Mouse (Mus musculus) hindbrain, postnatal 0 days (tissue): ENCODE data around the gene 2410131K14Rik. TPM values are rescaled to one million over a fixed set of nuclear protein-coding genes. Genes with fewer than 3 reads are reported as not detected.
A peak's percentile ranks its signal among the peaks of the same experiment; 100 is the strongest.

Experiments used
- ATAC-seq: fragments of 200-750 bp; cut with Nextera tagmentation; 2 replicates; pipeline ENCODE4 v1.8.0; 2017; ENCODE audit warnings: mild to moderate bottlenecking, moderate TSS enrichment, moderate library complexity
- DNase-seq: peaks from one replicate; pipeline ENCODE4 v3.0.0-alpha.2; 2015; ENCODE audit warnings: low spot score
- H3K27ac ChIP-seq: fragments of 300-500 bp; sonication (generic); 2 replicates; pipeline ENCODE4 v1.5.1; 2014; ENCODE audit warnings: mild to moderate bottlenecking
- H3K27me3 ChIP-seq: fragments of 300-500 bp; sonication (generic); 2 replicates; pipeline ENCODE4 v1.6.1; 2014; ENCODE audit warnings: low read length, mixed read lengths; ENCODE audit not compliant: insufficient read depth
- H3K36me3 ChIP-seq: fragments of 300-500 bp; sonication (generic); 2 replicates; pipeline ENCODE4 v1.6.1; 2014; ENCODE audit warnings: low read length, mixed read lengths; ENCODE audit not compliant: insufficient read depth
- H3K4me1 ChIP-seq: fragments of 300-500 bp; sonication (generic); 2 replicates; pipeline ENCODE4 v1.6.1; 2014; ENCODE audit warnings: antibody characterized with exemption, low read length, mixed read lengths; ENCODE audit not compliant: insufficient read depth
- H3K4me2 ChIP-seq: fragments of 300-500 bp; sonication (generic); 2 replicates; pipeline ENCODE4 v1.6.1; 2014; ENCODE audit warnings: low read depth, mild to moderate bottlenecking, low read length, moderate library complexity, mixed read lengths
- H3K4me3 ChIP-seq: fragments of 300-500 bp; sonication (generic); 2 replicates; pipeline ENCODE4 v1.5.1; 2014; ENCODE audit warnings: low read length
- H3K9ac ChIP-seq: fragments of 300-500 bp; sonication (generic); replicated peaks from 2 replicates; pipeline ENCODE4 v1.6.1; 2014; ENCODE audit warnings: mild to moderate bottlenecking, low read length, moderate library complexity, mixed read lengths
- H3K9me3 ChIP-seq: fragments of 300-500 bp; sonication (generic); 2 replicates; pipeline ENCODE4 v1.6.1; 2016; ENCODE audit warnings: low read length, mixed read lengths
- CTCF ChIP-seq: IDR thresholded peaks from 2 replicates; pipeline ENCODE4 v1.5.1; 2016; ENCODE audit warnings: antibody characterized with exemption, control low read depth, low read depth
- WGBS: fragments of 180-500 bp; shearing (Covaris S2); extraction: QIAGEN DNeasy Blood & Tissue Kit; methylation state at CpG from one replicate; pipeline ENCODE4 v1.1.7; 2014; 5-methylcytosine and 5-hydroxymethylcytosine counted together
- polyA plus RNA-seq: library from polyadenylated mRNA; unstranded; fragments of >200 nt; fragmentation: Nextera tagmentation; extraction: Ambion mirVana; gene quantifications from 2 replicates; pipeline ENCODE4 v1.2.1, GENCODE M21; 2015
- total RNA-seq: library from RNA; depleted of rRNA; stranded (reverse); fragments of >200 nt; gene quantifications from 2 replicates; pipeline ENCODE4 v1.2.3, GENCODE M21; 2014

The 2410131K14Rik gene
- total and polyA plus RNA-seq, 2 experiments from 2014 or later = 18.0 to 30.4 TPM

DNA sequence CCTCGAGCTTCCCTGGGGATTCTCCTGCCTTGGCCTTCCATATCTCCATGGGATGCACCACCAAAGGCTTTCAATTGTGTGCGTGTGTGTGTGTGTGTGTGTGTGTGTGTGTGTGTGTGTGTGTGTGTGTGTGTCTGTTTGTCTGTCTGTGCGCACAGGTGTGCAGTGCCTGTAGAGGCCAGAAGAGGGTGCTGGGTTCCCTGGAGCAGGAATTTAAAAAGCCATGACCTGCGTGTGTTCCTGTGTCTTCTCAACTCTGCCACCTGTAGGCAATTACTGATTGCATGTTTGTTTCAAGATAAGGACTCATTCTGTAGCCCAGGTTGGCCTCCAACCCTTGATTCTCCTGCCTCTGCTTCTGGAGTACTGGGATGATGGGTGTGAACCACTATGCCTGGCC lies 46.4 kb downstream of the 2410131K14Rik start:
- no peaks in the 10 kb centered on the region for H3K27me3 ChIP-seq
- H3K4me3 ChIP-seq = no peak overlapping the region
- no peak overlapping the region for H3K9ac ChIP-seq
- peak; percentile 35 for TF ChIP-seq CTCF
- H3K36me3 ChIP-seq = no peaks in the 10 kb centered on the region
- ATAC-seq = no peak
- H3K27ac ChIP-seq = no peak overlapping the region
- no peak overlapping the region for H3K4me2 ChIP-seq
- H3K4me1 ChIP-seq = no peaks in the 10 kb centered on the region
- no peaks in the 10 kb centered on the region for H3K9me3 ChIP-seq
- WGBS = 93% methylated on average over 4 of the region's 4 CpGs
- no peak for DNase-seq

DNA sequence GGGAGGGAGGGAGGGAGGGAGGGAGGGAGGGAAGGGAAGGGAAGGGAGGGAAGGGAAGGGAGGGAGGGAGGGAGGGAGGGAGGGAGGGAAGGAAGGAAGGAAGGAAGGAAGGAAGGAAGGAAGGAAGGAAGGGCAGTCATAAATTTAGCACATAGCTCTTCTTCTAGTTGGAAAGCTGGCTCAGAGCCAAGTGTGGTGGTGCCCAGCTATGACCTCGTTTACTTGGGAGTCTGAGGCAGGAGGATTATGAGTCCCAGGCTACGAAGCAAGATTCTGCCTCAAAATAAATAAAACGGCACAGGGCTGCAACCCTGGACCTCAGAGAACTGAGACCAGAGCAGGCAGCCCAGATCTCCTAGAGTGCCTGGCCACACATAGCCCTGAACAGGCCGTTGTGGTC lies 47.4 kb downstream of the 2410131K14Rik start:
- Histone ChIP-seq H3K4me3 (no peak overlapping the region), H3K27ac (no peak overlapping the region), H3K4me2 (no peak overlapping the region), H3K27me3 (no peaks in the 10 kb centered on the region), H3K9ac (no peak overlapping the region), H3K36me3 (no peaks in the 10 kb centered on the region), H3K4me1 (no peaks in the 10 kb centered on the region), H3K9me3 (no peaks in the 10 kb centered on the region)
- WGBS = 48% methylated on average over 4 of the region's 4 CpGs
- no peak for DNase-seq
- no peak for ATAC-seq
- no peak for TF ChIP-seq CTCF

DNA sequence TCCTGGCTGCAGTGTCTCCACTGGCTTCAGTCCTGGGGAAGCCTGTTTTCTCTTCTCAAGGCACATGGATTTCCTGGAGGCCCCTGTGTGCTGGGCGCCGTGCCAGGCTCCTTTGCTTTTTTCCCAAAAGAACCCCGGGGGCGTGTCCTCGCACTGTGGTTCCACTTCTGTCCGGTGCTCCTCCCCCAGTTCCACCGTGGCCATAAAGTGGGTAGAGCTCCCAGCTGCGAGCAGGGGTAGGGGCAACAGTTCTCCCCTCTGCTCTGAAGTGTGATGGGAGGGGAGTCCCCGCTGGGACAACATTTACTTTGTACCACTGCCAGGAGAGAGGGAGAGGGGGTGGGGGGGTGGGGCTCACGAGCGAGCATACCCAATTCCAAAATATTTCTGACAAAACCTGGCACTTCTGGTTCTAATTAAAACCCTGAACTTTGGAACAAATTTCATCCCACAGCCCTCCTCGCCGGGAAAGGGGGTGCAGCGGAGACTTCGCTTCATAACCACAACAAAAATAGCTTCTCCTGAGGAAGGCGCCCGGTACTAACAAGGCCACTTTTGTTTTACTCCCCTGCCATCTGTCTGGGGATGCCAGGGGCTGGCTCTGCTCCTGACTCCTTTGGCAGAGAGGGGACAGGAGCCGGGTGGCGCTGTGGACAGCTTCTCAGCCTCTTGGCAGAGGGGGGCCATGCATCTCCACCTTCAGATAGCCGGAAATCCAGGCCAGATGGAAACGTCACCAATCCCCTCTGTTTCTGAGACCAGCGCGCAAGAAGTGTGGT lies 49.2 kb downstream of the 2410131K14Rik start:
- 14% methylated on average over 23 of the region's 23 CpGs for WGBS
- no peaks in the 10 kb centered on the region for H3K36me3 ChIP-seq
- ATAC-seq = peak; percentile 92
- H3K4me2 ChIP-seq = peak overlapping the region; percentile 24
- no peaks in the 10 kb centered on the region for H3K4me1 ChIP-seq
- H3K4me3 ChIP-seq = no peak overlapping the region
- DNase-seq = peak; percentile 91
- peak overlapping the region; percentile 62 for H3K27ac ChIP-seq
- no peak overlapping the region for H3K9ac ChIP-seq
- H3K27me3 ChIP-seq = no peaks in the 10 kb centered on the region
- no peaks in the 10 kb centered on the region for H3K9me3 ChIP-seq
- TF ChIP-seq CTCF = peak; percentile 48

DNA sequence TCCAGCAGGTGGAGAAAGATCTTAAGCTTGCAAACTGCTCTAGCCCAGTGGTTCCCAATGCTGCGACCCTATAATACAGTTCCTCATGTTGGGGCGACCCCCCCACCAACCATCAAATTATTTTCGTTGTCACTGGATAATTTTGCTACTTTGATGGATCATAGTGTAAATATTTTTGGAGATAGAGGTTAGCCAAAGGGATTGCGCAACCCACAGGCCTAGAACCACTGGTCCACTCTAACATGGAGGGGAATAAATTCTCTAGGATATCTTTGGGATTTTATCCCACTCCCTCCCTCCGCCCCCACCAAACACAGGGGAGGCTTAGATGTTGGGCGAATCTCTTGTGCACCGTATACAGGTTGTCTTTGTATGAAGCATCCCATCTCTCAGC lies 49.8 kb downstream of the 2410131K14Rik start:
- no peak overlapping the region for H3K4me2 ChIP-seq

DNA sequence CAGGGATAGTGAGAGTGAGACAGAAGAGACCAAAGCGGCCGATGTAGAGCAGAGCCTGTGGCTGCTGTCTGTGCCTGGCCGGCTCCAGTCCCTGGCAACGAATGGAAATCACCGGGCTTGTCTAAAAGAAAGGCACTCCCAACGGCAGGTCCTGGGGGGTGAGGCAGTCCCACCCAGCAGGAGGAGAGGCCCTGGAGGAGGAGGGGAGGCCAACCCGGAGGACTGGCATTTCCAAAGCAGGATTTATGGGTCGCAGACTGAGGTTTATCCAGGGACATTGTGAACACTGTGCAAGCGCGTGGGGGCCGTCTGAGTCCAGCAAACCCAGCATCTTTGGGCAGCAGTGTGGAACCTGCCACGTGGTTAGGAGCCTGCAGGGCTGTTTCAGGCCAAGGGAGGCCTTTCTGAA lies 52.3 kb downstream of the 2410131K14Rik start:
- H3K4me1 ChIP-seq = no peaks in the 10 kb centered on the region
- peak; percentile 40 for DNase-seq
- no peak overlapping the region for H3K27ac ChIP-seq
- no peak overlapping the region for H3K4me2 ChIP-seq
- H3K9me3 ChIP-seq = no peaks in the 10 kb centered on the region
- no peak overlapping the region for H3K4me3 ChIP-seq
- no peaks in the 10 kb centered on the region for H3K36me3 ChIP-seq
- no peak for ATAC-seq
- 19% methylated on average over 12 of the region's 12 CpGs for WGBS
- H3K27me3 ChIP-seq = no peaks in the 10 kb centered on the region
- no peak for TF ChIP-seq CTCF
- no peak overlapping the region for H3K9ac ChIP-seq

More for the DNA sequence above, 49.8 kb downstream of the 2410131K14Rik start:
- no peak for TF ChIP-seq CTCF
- Histone ChIP-seq H3K27me3 (no peaks in the 10 kb centered on the region), H3K4me3 (no peak overlapping the region), H3K4me1 (no peaks in the 10 kb centered on the region), H3K27ac (peak overlapping the region; percentile 62; the same call in 1 of the 2 replicates), H3K9me3 (no peaks in the 10 kb centered on the region), H3K36me3 (no peaks in the 10 kb centered on the region), H3K9ac (no peak overlapping the region)
- DNase-seq (no peak), ATAC-seq (no peak)
- whole genome bisulfite sequencing = 84% methylated on average over 7 of the region's 7 CpGs

DNA sequence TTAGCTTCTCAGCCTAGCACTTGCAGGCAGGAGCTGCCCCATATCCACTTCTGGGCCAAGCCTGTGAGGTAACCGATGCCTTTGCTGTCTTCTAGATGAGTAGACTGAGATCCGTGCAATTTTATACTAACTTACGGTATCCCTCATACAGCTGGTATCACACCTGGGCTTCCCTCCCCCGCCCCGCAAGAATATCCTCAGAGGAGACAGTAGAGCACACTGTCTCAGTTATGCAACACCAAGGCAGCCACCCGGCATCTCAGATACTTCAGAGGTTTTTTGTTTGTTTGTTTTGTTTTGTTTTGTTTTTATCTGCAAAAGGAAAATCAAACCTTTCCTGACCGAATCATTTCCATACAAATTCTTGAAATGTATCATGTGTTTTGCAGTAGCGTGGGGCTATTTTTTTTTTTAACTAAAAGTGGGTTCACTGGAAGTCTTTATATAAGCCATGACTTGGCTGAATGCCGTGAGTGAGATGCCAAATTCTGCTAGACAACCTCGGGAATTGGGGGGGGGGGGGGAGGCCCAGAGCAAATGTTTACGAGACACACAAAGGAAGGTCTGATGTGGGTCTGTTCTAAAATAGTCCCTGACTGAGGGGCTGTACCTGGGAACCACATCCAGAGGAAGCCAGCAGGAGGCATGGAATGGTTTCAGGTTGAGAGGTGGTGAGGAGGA lies 54.8 kb downstream of the 2410131K14Rik start:
- no peak for DNase-seq
- no peaks in the 10 kb centered on the region for H3K36me3 ChIP-seq
- TF ChIP-seq CTCF = no peak
- no peak overlapping the region for H3K9ac ChIP-seq
- H3K27ac ChIP-seq = no peak overlapping the region
- no peak for ATAC-seq
- H3K4me3 ChIP-seq = no peak overlapping the region
- no peaks in the 10 kb centered on the region for H3K9me3 ChIP-seq
- no peaks in the 10 kb centered on the region for H3K27me3 ChIP-seq
- WGBS = 59% methylated on average over 11 of the region's 11 CpGs
- H3K4me2 ChIP-seq = no peak overlapping the region
- H3K4me1 ChIP-seq = no peaks in the 10 kb centered on the region
